ENCODE assay signal across 8 mouse cellular contexts in the genomic region with DNA sequence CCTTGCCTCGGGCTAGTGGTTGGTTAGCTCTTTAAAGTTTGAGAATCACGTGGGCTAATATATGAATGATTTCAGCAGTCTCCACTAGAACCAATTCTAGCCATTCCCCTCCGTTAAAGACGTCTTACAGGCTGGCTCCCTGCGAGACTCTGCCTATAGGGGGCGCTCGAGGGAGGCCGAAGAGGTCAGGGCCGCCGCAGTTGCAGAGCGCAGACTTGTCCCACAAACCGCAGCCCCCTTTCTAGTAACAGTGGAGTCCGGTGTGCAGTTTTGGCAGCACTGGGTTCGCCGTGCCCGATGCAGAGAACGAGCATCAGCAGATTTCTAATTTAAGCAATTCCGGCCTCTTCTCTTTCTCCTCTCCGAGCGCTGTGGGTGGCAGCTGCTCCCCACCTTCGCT. TPM values are rescaled to one million over a fixed set of nuclear protein-coding genes. Genes with fewer than 3 reads are reported as not detected.
DNase-seq lines count a peak whose midpoint lies in the region; ATAC-seq and TF ChIP-seq lines count a peak whose summit lies in the region.

No protein-coding gene starts in this region.

- WGBS in hindbrain, postnatal 0 days, result 9% methylated on average over 21 of the region's 21 CpGs
- WGBS in limb, embryonic 13.5 days, result 4% methylated on average over 21 of the region's 21 CpGs
- WGBS in midbrain, embryonic 12.5 days, result 10% methylated on average over 21 of the region's 21 CpGs
- WGBS in spleen, adult 2 months, result 13% methylated on average over 21 of the region's 21 CpGs

- peak; percentile 84 for TF ChIP-seq CTCF in hindbrain, postnatal 0 days (IDR thresholded peaks at IDR 0.05; ENCODE audit: low read depth)
- peak; percentile 66; the same call in 1 of the 2 replicates for TF ChIP-seq CTCF in spleen, adult 2 months (IDR thresholded peaks at IDR 0.05; ENCODE audit: extremely low read depth, insufficient read depth, insufficient read length, insufficient replicate concordance)

- no peaks in the 10 kb centered on the region for H3K27me3 ChIP-seq in hindbrain, postnatal 0 days (ENCODE audit: insufficient read depth, low read length)
- H3K27me3 ChIP-seq in limb, embryonic 13.5 days, result peaks cover 24% of the 10 kb centered on the region
- peaks cover 55% of the 10 kb centered on the region for H3K27me3 ChIP-seq in midbrain, embryonic 12.5 days
- H3K27me3 ChIP-seq in spleen, adult 2 months (ENCODE audit: control insufficient read depth, insufficient read depth, low read length), result no peaks in the 10 kb centered on the region

- ATAC-seq in hindbrain, postnatal 0 days, result peak; percentile 61
- no peak; the same call in 1 of the 2 replicates for ATAC-seq in limb, embryonic 13.5 days (ENCODE audit: low FRiP score, low read depth)
- peak; percentile 38; the same call in 1 of the 2 replicates for ATAC-seq in midbrain, embryonic 12.5 days (ENCODE audit: low FRiP score, low read depth)
- ATAC-seq in inflammation-experienced regulatory T-cells, adult 6 months, result no peak

- H3K9me3 ChIP-seq in hindbrain, postnatal 0 days (ENCODE audit: low read length), result no peaks in the 10 kb centered on the region
- no peaks in the 10 kb centered on the region; the same call in 1 of the 2 replicates for H3K9me3 ChIP-seq in limb, embryonic 13.5 days
- H3K9me3 ChIP-seq in midbrain, embryonic 12.5 days, result no peaks in the 10 kb centered on the region

- H3K4me2 ChIP-seq in hindbrain, postnatal 0 days (ENCODE audit: low read depth, low read length), result peak overlapping the region; percentile 45
- peak overlapping the region; percentile 55 for H3K4me2 ChIP-seq in limb, embryonic 13.5 days (replicated peaks)
- peak overlapping the region; percentile 30 for H3K4me2 ChIP-seq in midbrain, embryonic 12.5 days (replicated peaks)

- H3K27ac ChIP-seq in hindbrain, postnatal 0 days, result no peak overlapping the region
- no peak overlapping the region for H3K27ac ChIP-seq in limb, embryonic 13.5 days
- no peak overlapping the region for H3K27ac ChIP-seq in midbrain, embryonic 12.5 days (replicated peaks)
- peak overlapping the region; percentile 47 for H3K27ac ChIP-seq in spleen, adult 2 months (ENCODE audit: insufficient read depth, low read length)

- TF ChIP-seq POLR2A in spleen, adult 2 months (IDR thresholded peaks at IDR 0.05; ENCODE audit: low read depth, low read length), result no peak

- no peaks in the 10 kb centered on the region for H3K36me3 ChIP-seq in hindbrain, postnatal 0 days (ENCODE audit: insufficient read depth, low read length)
- H3K36me3 ChIP-seq in limb, embryonic 13.5 days, result no peaks in the 10 kb centered on the region
- H3K36me3 ChIP-seq in midbrain, embryonic 12.5 days, result no peaks in the 10 kb centered on the region
- no peaks in the 10 kb centered on the region for H3K36me3 ChIP-seq in spleen, adult 2 months (ENCODE audit: control insufficient read depth, insufficient read depth, low read length)

- H3K4me3 ChIP-seq in hindbrain, postnatal 0 days (ENCODE audit: low read length), result peak overlapping the region; percentile 14; the same call in 1 of the 2 replicates
- peak overlapping the region; percentile 19 for H3K4me3 ChIP-seq in limb, embryonic 13.5 days
- no peak overlapping the region for H3K4me3 ChIP-seq in midbrain, embryonic 12.5 days
- peak overlapping the region; percentile 21; the same call in 1 of the 2 replicates for H3K4me3 ChIP-seq in spleen, adult 2 months (ENCODE audit: extremely low read depth, insufficient read depth, insufficient read length)

- peak; percentile 49 to 74 for DNase-seq in adrenal gland, adult 18-20 months (ENCODE audit: low spot score in 2 of 2)
- DNase-seq in cerebellum, postnatal 10 days, result peak; percentile 90 to 94
- peak; percentile 43 to 50 for DNase-seq in frontal cortex, postnatal 25 days (ENCODE audit: low spot score in 2 of 2)
- DNase-seq in hindbrain, postnatal 0 days (ENCODE audit: low spot score), result peak; percentile 83
- peak; percentile 43 to 77 for DNase-seq in spleen, adult 2 months (ENCODE audit: low read depth in 1 of 2, low spot score in 2 of 2)

- H3K4me1 ChIP-seq in hindbrain, postnatal 0 days (ENCODE audit: insufficient read depth, low read length), result no peaks in the 10 kb centered on the region
- H3K4me1 ChIP-seq in limb, embryonic 13.5 days, result peaks cover 31% of the 10 kb centered on the region
- peaks cover 15% of the 10 kb centered on the region for H3K4me1 ChIP-seq in midbrain, embryonic 12.5 days
- peaks cover 9% of the 10 kb centered on the region for H3K4me1 ChIP-seq in spleen, adult 2 months (ENCODE audit: control insufficient read depth, insufficient read depth, insufficient read length)

- H3K9ac ChIP-seq in hindbrain, postnatal 0 days (replicated peaks; ENCODE audit: low read length), result no peak overlapping the region
- H3K9ac ChIP-seq in limb, embryonic 13.5 days, result no peak overlapping the region
- H3K9ac ChIP-seq in midbrain, embryonic 12.5 days (replicated peaks), result no peak overlapping the region

RNA-seq across cellular contexts. Expression of gene Cpsf6, which starts 52.6 kb away (rescaled TPM):
- total RNA-seq in adrenal gland, adult 18-20 months (2021), result 10 to 100 TPM; 79.2 to 79.5 TPM
- 100.0 and 127 TPM in 2 replicates for total RNA-seq in hindbrain, postnatal 0 days (2014; rRNA removed)
- 82.0 and 83.2 TPM in 2 replicates for polyA plus RNA-seq in hindbrain, postnatal 0 days (2015; fragmentation: Nextera tagmentation; extraction: Ambion mirVana)
- polyA plus RNA-seq in limb, embryonic 13.5 days (2015; fragmentation: Nextera tagmentation; extraction: Ambion mirVana), result 178 and 191 TPM in 2 replicates
- 265 and 279 TPM in 2 replicates for polyA plus RNA-seq in midbrain, embryonic 12.5 days (2016; fragmentation: Nextera tagmentation; extraction: Ambion mirVana)
- polyA plus RNA-seq in spleen, adult 2 months (2012; rRNA removed), result 51.9 and 79.8 TPM in 2 replicates
- 100 to 1,000 TPM; 103 to 132 (median 120) TPM for polyA plus RNA-seq in inflammation-experienced regulatory T-cells, adult 6 months (2017; shearing (Covaris generic))

Comparison
In these comparisons a context has a peak if more than half of its experiments do, and no peak if none do; other contexts are left out.
1. ATAC-seq: peak in hindbrain, postnatal 0 days (single experiment) and midbrain, embryonic 12.5 days (single experiment); none in limb, embryonic 13.5 days (single experiment) and inflammation-experienced regulatory T-cells, adult 6 months (single experiment).
2. Peak in every context shown above with its lines, with median percentiles within 50 percentile points of each other: DNase-seq and H3K4me2 ChIP-seq.